Mouse (Mus musculus) liver, embryonic 15.5 days (tissue): ENCODE measurements around the gene Chmp4b. TPM values are rescaled to one million over a fixed set of nuclear protein-coding genes. Genes with fewer than 3 reads are reported as not detected.

Source experiments
- ATAC-seq: fragments of 200-750 bp; cut with Nextera tagmentation; 2 replicates; pipeline ENCODE4 v1.8.0; 2017; ENCODE audit warnings: moderate number of reproducible peaks, mild to moderate bottlenecking, moderate library complexity; ENCODE audit not compliant: insufficient read depth
- H3K27ac ChIP-seq: fragments of 300-500 bp; sonication (generic); replicated peaks from 2 replicates; pipeline ENCODE4 v1.5.1; 2015; ENCODE audit warnings: mild to moderate bottlenecking, inconsistent platforms
- H3K27me3 ChIP-seq: fragments of 300-500 bp; sonication (generic); 2 replicates; pipeline ENCODE4 v1.6.1; 2015; ENCODE audit warnings: mild to moderate bottlenecking, inconsistent platforms
- H3K36me3 ChIP-seq: fragments of 300-500 bp; sonication (generic); replicated peaks from 2 replicates; pipeline ENCODE4 v1.6.1; 2015; ENCODE audit warnings: moderate library complexity, mild to moderate bottlenecking, inconsistent platforms
- H3K4me1 ChIP-seq: fragments of 300-500 bp; sonication (generic); replicated peaks from 2 replicates; pipeline ENCODE4 v1.6.1; 2015; ENCODE audit warnings: inconsistent platforms
- H3K4me2 ChIP-seq: fragments of 300-500 bp; sonication (generic); 2 replicates; pipeline ENCODE4 v1.6.1; 2015; ENCODE audit warnings: moderate library complexity, mild to moderate bottlenecking, inconsistent platforms
- H3K4me3 ChIP-seq: fragments of 300-500 bp; sonication (generic); replicated peaks from 2 replicates; pipeline ENCODE4 v1.5.1; 2015; ENCODE audit warnings: mild to moderate bottlenecking, inconsistent platforms
- H3K9ac ChIP-seq: fragments of 300-500 bp; sonication (generic); 2 replicates; pipeline ENCODE4 v1.6.1; 2015; ENCODE audit warnings: moderate library complexity, mild to moderate bottlenecking, inconsistent platforms
- H3K9me3 ChIP-seq: fragments of 300-500 bp; sonication (generic); replicated peaks from 2 replicates; pipeline ENCODE4 v1.6.1; 2016; ENCODE audit warnings: inconsistent platforms
- WGBS: fragments of 180-500 bp; shearing (Covaris S2); methylation state at CpG from one replicate; pipeline ENCODE4 v1.1.7; 2015; ENCODE audit warnings: mixed read lengths; ENCODE audit not compliant: insufficient replicate concordance; 5-methylcytosine and 5-hydroxymethylcytosine counted together
- polyA plus RNA-seq: library from polyadenylated mRNA; unstranded; fragments of >200 nt; fragmentation: Nextera tagmentation; extraction: Ambion mirVana; gene quantifications from 2 replicates; pipeline ENCODE4 v1.2.1, GENCODE M21; 2015

Chmp4b gene
- polyA plus RNA-seq, 1 experiment from 2014 or later, result 13.9 TPM

DNA sequence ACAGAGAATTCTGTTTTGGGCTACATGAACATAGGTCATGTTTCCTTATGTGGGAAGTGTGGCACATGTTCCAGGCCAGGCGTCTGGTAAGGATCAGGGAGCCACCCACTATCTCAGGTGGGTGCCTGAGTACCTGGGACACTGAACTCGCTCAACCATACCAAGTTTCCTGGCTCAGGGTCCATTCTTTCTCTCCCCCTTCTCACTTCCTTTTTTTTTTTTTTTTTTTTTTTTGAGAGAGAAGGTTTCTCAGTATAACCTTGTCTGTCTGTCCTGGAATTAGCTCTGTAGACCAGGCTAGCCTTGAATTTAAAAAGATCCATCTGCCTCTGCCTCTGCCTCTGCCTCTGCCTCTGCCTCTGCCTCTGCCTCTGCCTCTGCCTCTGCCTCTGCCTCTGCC lies 68.8 kb downstream of the Chmp4b start:
- no peaks in the 10 kb centered on the region for H3K36me3 ChIP-seq
- peaks cover 20% of the 10 kb centered on the region; the same call in 1 of the 2 replicates for H3K27me3 ChIP-seq
- no peak overlapping the region for H3K4me2 ChIP-seq
- no peak overlapping the region for H3K4me3 ChIP-seq
- no peak for ATAC-seq
- no peak overlapping the region for H3K27ac ChIP-seq
- no peaks in the 10 kb centered on the region for H3K9me3 ChIP-seq
- no peaks in the 10 kb centered on the region for H3K4me1 ChIP-seq
- no peak overlapping the region for H3K9ac ChIP-seq
- 46% methylated on average over 2 of the region's 2 CpGs for WGBS

GRCm38 (mm10) chr2:154723473-154723872 lies 72.0 kb downstream of the Chmp4b start:
- 58% methylated on average over 4 of the region's 4 CpGs for WGBS
- peaks cover 18% of the 10 kb centered on the region; the same call in 1 of the 2 replicates for H3K27me3 ChIP-seq
- H3K36me3 ChIP-seq, result no peaks in the 10 kb centered on the region
- no peak for ATAC-seq
- H3K4me3 ChIP-seq, result no peak overlapping the region
- no peaks in the 10 kb centered on the region for H3K9me3 ChIP-seq
- H3K4me1 ChIP-seq, result no peaks in the 10 kb centered on the region
- no peak overlapping the region for H3K27ac ChIP-seq
- H3K9ac ChIP-seq, result no peak overlapping the region
- no peak overlapping the region for H3K4me2 ChIP-seq

GRCm38 (mm10) chr2:154729737-154730136 lies 78.2 kb downstream of the Chmp4b start:
- Histone ChIP-seq H3K36me3 (no peaks in the 10 kb centered on the region), H3K9ac (no peak overlapping the region), H3K4me3 (no peak overlapping the region), H3K4me1 (no peaks in the 10 kb centered on the region), H3K4me2 (no peak overlapping the region), H3K9me3 (no peaks in the 10 kb centered on the region), H3K27me3 (peaks cover 12% of the 10 kb centered on the region; the same call in 1 of the 2 replicates), H3K27ac (no peak overlapping the region)
- no peak for ATAC-seq
- 35% methylated on average over 3 of the region's 3 CpGs for WGBS

GRCm38 (mm10) chr2:154730841-154731240 lies 79.3 kb downstream of the Chmp4b start:
- Histone ChIP-seq H3K9me3 (no peaks in the 10 kb centered on the region), H3K27me3 (peaks cover 21% of the 10 kb centered on the region), H3K9ac (no peak overlapping the region), H3K4me3 (no peak overlapping the region), H3K4me1 (no peaks in the 10 kb centered on the region), H3K27ac (no peak overlapping the region), H3K36me3 (no peaks in the 10 kb centered on the region), H3K4me2 (no peak overlapping the region)
- no peak for ATAC-seq
- 81% methylated on average over 3 of the region's 3 CpGs for WGBS

DNA sequence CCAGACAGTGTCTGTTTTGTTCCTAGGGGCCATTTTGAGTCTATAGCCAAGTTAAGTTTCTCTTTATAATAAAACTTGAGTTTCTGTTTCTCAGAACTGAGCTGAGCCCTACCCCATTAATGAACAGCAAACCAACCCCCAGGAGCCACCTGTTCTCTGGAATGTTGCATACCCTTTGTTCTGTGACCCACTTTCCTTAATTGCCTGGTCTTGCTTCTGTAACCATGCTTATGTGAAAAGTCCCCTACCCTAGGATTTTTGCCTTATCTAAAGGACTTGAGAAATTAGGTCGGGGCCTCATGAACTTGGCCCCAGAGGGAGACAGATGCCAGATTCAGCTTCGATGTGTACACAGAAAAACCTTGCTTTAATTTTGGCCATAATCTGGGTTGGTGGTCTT lies 80.4 kb downstream of the Chmp4b start:
- Histone ChIP-seq H3K27me3 (peaks cover 21% of the 10 kb centered on the region), H3K4me2 (no peak overlapping the region), H3K4me3 (no peak overlapping the region), H3K36me3 (no peaks in the 10 kb centered on the region), H3K27ac (no peak overlapping the region), H3K9me3 (no peaks in the 10 kb centered on the region), H3K9ac (no peak overlapping the region), H3K4me1 (no peaks in the 10 kb centered on the region)
- no peak for ATAC-seq
- 58% methylated on average over 2 of the region's 2 CpGs for WGBS

DNA sequence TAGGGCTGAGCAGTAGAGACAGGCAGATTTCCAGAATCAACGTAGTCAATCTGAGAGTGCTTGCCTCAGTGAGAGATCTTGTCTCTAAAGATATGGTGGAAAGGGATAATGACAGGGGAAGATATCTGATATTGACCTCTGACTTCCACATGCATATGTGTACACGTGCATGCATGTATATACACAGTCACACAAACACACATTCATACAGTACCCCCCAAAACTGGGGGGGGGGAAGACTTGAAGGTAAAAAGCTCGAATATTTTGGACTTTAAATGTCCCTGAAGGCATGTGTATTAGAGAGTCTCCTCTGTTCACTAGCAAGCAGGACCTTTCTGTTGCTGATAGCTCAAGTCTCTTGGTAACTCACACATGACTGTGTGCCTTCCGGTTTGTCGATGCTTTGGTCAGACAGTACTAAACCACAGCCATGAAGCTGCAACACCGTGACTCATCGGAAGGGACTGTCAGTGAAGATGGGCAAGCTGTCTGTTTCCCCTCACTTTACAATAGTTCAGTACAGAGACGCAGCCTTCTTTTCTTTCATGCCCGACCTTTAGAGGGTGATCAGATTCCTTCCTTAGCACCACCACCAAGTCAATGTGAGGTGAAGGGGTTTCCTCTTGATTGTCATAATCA lies 81.1 kb downstream of the Chmp4b start:
- H3K4me3 ChIP-seq, result no peak overlapping the region
- WGBS, result 32% methylated on average over 9 of the region's 9 CpGs
- no peak overlapping the region for H3K27ac ChIP-seq
- H3K4me1 ChIP-seq, result no peaks in the 10 kb centered on the region
- H3K27me3 ChIP-seq, result peaks cover 21% of the 10 kb centered on the region
- H3K9ac ChIP-seq, result no peak overlapping the region
- H3K36me3 ChIP-seq, result no peaks in the 10 kb centered on the region
- no peak for ATAC-seq
- no peak overlapping the region for H3K4me2 ChIP-seq
- H3K9me3 ChIP-seq, result no peaks in the 10 kb centered on the region

GRCm38 (mm10) chr2:154734977-154735376 lies 83.5 kb downstream of the Chmp4b start:
- H3K27me3 ChIP-seq, result peaks cover 21% of the 10 kb centered on the region
- no peaks in the 10 kb centered on the region for H3K4me1 ChIP-seq
- WGBS, result 61% methylated on average over 9 of the region's 9 CpGs
- no peak overlapping the region for H3K4me2 ChIP-seq
- H3K9ac ChIP-seq, result no peak overlapping the region
- no peaks in the 10 kb centered on the region for H3K9me3 ChIP-seq
- H3K27ac ChIP-seq, result no peak overlapping the region
- H3K4me3 ChIP-seq, result no peak overlapping the region
- no peaks in the 10 kb centered on the region for H3K36me3 ChIP-seq
- ATAC-seq, result no peak

GRCm38 (mm10) chr2:154735416-154735815 lies 83.9 kb downstream of the Chmp4b start:
- no peaks in the 10 kb centered on the region for H3K9me3 ChIP-seq
- no peak overlapping the region for H3K4me2 ChIP-seq
- no peak for ATAC-seq
- H3K4me1 ChIP-seq, result no peaks in the 10 kb centered on the region
- no peaks in the 10 kb centered on the region for H3K36me3 ChIP-seq
- WGBS, result 57% methylated on average over 7 of the region's 7 CpGs
- no peak overlapping the region for H3K9ac ChIP-seq
- no peak overlapping the region for H3K27ac ChIP-seq
- H3K4me3 ChIP-seq, result no peak overlapping the region
- peaks cover 21% of the 10 kb centered on the region for H3K27me3 ChIP-seq

GRCm38 (mm10) chr2:154735986-154736385 lies 84.5 kb downstream of the Chmp4b start:
- 47% methylated on average over 7 of the region's 7 CpGs for WGBS
- H3K4me1 ChIP-seq, result no peaks in the 10 kb centered on the region
- peaks cover 21% of the 10 kb centered on the region for H3K27me3 ChIP-seq
- H3K9ac ChIP-seq, result no peak overlapping the region
- H3K36me3 ChIP-seq, result no peaks in the 10 kb centered on the region
- H3K4me2 ChIP-seq, result no peak overlapping the region
- no peak overlapping the region for H3K4me3 ChIP-seq
- no peaks in the 10 kb centered on the region for H3K9me3 ChIP-seq
- H3K27ac ChIP-seq, result no peak overlapping the region
- ATAC-seq, result no peak

DNA sequence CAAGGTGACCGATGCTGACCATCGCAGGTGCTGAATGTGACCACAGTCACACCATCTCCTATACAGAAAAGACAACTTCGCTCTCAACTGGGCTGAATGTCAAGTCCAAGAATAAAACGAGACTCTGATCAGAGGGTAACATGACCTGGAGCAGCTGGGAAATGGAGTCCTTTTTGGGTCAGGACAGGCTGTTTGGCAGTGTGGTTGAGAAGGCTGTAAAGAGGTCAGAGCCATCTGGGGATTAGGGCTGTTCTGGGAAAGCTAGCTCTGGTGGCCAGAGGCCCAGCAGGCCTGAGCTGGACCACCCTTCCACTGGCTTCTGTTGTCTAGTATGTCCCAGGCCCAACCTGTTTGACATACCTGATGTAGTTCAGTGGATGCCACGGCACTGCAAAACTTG lies 87.1 kb downstream of the Chmp4b start:
- ATAC-seq, result no peak
- Histone ChIP-seq H3K4me1 (no peaks in the 10 kb centered on the region), H3K4me3 (no peak overlapping the region), H3K27me3 (peaks cover 14% of the 10 kb centered on the region), H3K36me3 (no peaks in the 10 kb centered on the region), H3K9ac (no peak overlapping the region), H3K4me2 (no peak overlapping the region), H3K27ac (no peak overlapping the region), H3K9me3 (no peaks in the 10 kb centered on the region)
- 76% methylated on average over 5 of the region's 5 CpGs for WGBS

GRCm38 (mm10) chr2:154742911-154743819 lies 91.7 kb downstream of the Chmp4b start:
- H3K9me3 ChIP-seq, result no peaks in the 10 kb centered on the region
- H3K4me2 ChIP-seq, result no peak overlapping the region
- no peak overlapping the region for H3K27ac ChIP-seq
- 61% methylated on average over 10 of the region's 10 CpGs for WGBS
- no peaks in the 10 kb centered on the region for H3K36me3 ChIP-seq
- H3K27me3 ChIP-seq, result peaks cover 8% of the 10 kb centered on the region; the same call in 1 of the 2 replicates
- no peak overlapping the region for H3K4me3 ChIP-seq
- no peak overlapping the region for H3K9ac ChIP-seq
- ATAC-seq, result no peak
- no peaks in the 10 kb centered on the region for H3K4me1 ChIP-seq
